Mouse (Mus musculus) urinary bladder, postnatal 25 days (tissue): ENCODE data around the gene Disp2.

ENCODE experiments used
- DNase-seq: peaks from one replicate; pipeline ENCODE4 v3.0.0; 2022; ENCODE audit warnings: low spot score

Gene Disp2

DNA sequence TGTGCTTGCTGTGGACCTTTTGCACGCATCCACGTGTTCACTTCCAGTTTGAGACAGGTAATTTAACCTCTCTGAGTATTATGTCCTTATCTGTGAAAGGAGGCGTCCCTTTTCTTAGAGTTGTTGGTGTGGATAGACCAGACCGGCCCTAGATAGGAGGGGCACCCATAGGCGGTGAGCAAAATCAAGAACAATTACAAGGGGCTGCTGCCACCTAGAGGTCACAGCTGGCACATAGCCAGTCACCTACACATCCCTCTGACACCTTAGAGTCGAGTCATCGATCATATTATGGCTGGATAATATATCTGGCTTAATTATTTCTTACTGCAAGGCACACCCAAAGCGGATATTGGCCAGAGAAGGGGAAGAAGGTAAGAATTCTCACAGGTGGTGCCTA, 19.7 kb upstream of the Disp2 start:
- peak; percentile 59 for DNase-seq

DNA sequence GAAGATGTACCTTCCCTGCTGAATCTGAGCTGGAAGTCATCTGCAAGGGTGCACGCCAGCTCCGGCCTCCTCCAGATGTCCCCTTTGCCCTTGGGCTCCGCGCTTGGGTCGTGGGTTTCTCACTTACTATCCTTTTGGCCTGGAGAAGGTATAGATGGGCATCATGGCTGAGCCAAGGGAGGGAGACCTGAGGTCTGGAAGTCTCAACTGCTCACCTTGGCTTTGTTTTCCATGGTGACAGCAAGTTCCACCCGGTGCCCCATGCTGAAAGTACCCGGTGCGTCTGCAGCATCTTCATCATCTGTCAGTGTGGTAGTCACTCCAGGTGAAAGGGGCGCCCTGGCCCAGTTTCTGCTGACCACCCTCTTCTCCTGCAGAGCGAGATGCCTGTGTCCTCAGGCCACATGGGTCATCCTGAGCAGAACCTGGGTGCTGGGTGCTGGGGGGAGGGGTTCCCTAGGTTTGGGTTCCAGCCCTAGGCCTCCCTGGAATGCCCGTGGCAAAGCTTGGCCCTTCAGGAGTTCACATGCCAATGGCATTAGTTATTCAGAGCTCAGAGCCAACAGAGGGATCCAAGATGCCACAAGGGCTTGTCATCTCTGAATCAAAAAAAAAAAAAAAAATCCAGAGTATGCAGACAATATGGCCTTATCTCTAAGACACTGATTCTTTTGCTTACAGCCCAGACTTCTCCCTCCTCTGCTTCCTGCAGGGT, 19.1 kb upstream of the Disp2 start:
- DNase-seq, result peak; percentile 4

DNA sequence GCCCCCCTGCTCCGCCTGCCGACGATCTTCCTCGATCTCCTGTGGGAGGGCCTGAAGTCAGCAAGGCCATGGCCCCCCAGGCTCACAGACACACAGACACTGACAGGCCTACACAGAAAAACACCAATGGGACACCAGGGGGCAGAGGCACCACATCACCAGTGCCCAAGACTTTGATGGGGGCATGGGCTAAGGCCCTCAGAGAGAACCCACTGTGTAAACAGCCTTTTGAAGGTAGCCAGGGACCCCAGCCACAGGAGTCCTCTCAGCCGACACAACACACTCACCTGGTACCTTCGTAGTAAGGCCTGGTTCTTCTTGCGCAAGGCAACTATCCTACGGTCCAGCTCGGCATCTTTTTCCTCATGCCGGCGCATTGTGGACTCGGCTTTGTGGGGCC, 18.2 kb upstream of the Disp2 start:
- no peak for DNase-seq

DNA sequence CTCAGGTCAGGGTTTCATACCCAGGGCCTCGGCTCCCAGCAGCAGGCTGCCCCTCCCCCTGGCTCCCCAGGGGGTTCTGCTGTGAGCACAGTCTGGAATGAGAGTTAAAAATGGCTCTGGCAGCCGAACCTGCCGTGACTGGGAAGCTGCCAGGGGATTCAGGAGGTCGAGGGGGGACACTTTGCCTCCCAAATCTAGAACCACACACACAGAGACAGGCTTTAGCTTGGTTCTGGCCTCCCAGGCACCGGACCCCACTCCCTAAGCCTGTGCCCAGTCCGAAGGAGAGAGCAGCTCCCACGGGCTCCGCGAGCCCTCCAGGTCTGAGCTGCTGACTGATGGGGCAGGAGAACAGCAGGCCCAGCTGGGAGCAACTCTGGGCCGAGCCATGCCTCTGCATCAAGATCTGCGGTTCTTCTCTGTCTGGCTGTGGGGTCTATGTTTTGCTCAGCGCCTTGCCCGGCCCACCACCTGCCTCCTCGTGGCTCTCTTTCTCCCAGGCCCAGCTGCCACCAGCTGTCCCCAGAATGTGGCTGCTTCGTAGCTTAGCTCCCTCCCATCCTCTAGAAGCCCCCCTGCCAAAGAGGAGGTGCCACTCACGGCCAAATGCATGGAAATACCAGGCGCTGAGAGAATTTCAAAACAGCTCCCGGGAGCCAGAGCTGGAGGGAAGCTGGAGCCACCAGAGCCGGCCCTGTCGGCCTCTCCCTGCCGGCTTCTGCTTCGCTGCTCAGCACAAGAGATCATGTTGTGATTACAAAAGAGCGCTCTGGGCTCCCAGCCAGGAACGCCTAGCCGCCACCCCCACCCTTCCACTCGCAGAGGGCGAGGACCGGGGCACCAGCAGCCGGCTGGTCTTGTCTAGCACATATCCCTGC, 17.4 kb upstream of the Disp2 start, which contains the start of gene Ccdc9b:
Gene Ccdc9b, minus strand, starts transcription at position 756 of the 878 bp plus-strand sequence.
- peak; percentile 89 for DNase-seq

DNA sequence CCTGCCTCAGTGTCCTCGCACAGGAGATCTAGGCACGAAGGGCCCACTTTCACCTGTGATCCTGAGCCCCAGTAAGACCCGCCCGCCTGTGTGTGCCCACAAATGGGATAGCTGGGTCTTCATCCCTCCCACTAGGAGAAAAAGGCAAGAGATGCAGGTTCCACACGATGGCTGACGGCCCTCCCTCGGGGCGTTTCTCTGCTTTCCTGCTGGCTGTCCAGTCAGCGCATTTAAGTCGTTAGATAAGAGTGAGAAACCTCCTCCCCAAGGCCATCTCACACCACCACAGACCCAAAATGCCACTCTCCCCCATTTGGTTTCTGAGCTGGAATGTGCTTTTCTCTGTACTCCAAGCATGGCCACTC, 16.8 kb upstream of the Disp2 start:
- DNase-seq, result no peak

DNA sequence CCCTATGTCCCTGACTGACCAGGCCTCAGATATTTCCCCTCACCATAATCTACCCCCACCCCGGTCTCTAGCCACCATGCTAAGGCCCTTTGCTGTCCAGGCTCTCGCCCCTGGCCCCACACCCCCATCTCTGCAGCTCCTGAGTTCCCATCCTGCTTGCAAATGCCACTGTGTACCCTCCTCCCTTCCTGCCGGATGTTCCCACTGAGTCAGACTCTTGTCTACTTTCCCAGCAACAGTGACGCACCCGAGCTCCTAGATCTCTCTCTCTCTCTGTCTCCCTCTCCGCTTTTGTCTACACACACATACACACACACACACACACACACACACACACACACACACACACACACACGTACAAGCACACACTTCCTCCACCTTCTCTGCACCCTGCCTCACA, 16.1 kb upstream of the Disp2 start:
- no peak for DNase-seq

DNA sequence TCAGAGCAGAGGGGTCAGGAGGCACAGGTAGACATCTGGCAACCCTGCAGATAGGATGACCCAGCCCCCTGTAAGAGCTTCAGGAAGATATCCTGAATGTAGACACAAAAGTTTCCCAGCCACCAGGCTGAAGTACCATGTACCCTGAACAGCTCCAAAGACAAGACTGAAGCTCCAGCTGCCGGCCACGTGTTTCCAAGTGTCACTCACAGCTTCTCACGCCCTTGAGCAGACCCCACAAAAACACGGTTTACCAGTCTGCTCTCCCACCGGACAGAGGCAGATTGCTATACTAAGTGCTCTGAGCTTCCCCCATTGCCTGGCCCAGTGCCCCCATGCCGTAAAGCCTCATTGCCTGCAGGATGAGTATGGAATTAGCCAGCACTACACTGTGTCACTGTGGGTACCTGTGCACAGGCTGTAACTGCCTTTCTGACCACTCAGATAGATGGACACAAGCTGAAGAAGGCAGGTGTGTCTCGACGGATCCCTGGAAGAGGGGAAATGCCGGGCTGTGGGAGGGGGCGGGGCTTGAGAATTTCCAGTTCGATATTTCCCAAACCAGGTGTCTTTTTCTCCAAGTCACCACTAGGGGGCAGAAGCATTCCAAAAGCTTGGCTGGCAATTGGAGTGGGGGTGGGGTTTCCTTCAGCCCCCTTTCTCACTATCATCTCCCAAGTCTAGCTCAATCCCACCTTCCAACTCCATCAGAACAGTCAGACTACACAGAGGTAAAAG, 15.3 kb upstream of the Disp2 start:
- no peak for DNase-seq

DNA sequence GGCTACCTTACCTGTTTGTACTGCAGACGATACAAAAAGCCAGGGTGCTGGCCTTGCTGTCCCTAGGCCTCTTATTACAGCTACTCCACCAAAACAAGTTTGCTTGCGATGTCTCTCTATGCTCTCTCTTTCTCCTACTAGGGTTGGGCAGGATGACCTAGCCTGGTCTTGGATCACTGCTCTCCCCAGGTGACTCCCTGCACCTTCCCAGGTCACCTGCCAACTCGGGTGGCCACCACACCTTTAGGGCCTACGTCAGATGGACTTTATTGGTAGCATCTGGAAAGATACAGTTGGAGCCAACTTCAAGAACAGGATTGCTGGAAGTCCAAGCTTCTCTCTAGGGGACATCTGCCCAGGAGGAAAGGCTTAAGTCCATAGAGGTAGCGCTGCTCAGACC, 14.6 kb upstream of the Disp2 start:
- no peak for DNase-seq

DNA sequence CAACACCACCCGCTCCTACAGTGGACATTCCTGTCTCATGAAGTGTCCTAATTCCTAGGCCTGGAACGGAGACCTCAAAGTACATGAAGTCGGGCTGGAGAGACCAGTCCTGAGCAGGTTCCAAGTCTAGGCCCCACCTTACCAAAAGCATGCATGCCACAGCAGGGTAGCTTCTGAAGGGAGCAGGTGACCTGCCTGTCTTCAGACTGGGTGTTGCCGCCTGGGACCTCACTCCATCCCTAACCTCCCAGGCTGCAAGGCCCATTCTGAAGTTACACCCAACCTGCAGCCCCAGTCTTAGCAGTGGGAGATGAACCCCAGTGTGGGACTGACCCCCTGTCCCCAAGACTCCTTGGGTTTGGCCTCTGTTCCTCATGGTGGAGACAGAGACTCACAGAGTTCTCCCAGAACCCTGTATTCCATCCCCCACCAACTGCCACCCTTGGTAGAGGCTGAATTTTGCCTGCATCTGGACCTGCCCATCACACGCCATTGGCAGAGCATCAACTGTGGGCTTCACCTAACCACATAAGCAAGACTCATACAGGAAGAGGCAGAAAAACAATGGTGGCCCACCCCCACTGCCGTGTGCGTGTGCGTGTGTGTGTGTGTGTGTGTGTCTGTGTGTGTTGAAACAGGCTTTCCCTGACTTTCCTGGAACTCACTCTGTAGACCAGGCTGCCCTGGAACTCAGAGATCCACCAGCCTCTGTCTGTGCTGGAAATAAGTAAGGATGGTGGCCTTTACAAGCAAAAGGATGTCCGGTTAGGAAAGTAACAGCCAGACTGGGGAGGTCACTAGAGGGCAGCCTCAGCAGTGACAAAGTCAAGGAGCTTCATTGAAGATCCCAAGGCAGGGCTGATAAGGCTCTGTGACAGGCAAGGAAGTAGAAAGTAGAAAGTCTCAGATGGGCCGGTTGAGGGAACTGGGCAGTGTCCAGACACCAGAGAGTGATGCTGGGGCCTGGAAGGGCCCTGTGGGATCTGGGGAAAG, 13.2 kb upstream of the Disp2 start:
- no peak for DNase-seq

DNA sequence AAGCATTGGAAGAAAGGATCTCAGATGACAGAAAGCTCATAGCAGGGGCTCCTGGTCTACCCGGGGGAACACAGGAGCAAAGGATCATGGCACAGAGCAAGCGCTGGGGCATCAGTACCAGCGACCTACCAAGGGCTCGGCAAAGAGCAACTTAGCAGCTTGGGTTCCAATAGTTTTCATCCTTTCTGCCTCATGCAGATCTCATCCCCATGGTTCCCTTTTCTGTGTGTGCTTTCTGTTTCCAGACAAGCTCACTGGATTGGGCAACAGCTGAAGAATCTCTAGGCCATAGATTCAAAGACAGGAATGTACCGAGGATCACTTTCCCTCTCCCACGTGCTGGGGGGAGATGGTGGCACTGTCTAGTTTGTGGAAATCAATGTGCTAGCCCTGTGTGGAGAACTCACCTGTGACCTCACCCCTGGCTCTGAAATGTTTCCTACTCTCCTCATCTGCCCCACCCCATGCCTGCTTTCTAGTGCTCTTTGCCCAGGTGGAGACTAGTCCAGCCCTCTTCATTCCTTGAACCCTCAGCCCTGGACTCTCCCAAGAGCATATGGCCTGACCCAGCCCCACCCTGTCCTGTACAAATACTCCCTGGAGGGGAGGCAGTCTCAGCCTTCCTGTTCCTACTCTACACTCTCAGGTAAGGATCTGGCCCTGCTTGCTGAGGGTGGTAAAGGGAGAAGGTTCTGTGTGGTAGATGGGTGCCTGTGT, 7.2 kb upstream of the Disp2 start, which contains the start of gene Phgr1:
Gene Phgr1, plus strand, starts transcription at position 612 of the 717 bp plus-strand sequence.
- no peak for DNase-seq

DNA sequence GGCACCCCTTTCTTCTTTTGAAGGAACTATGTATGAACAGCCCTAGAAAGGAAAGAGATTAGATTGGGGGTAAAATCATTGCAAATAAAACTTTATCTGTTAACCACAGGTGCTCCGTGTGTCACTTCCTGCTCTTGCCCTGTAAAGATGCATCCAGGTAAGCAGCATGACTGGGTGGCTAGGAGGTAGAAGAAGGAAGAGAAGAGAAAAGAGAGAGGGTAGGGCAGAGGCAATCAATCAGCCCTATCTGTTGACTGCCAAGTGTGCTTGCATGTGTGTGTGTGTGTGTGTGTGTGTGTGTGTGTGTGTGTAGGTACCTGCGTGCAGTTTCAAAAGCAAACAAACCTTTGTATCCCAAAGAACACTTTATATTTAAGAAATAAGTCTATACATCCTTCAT, 5.0 kb upstream of the Disp2 start:
- DNase-seq, result no peak

DNA sequence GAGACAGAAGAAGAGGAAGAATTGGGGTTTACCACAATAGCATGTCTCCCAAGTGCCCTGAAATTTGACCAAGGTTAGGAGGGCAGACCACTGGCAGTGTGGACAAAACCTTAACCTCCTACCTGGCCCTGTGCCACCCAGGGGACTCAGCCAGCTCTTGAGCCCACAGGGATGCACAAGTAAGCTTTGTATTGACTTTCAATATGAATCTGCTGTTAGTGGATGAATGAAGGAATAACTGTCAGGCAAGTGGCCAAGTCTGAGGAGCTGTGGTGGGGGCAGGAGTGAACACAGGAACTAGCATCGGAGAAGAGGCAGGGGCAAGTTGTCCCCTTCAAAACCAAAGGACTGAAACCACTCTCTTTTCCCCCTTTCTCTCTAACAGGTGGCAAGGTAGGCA, 4.1 kb upstream of the Disp2 start:
- DNase-seq, result no peak

DNA sequence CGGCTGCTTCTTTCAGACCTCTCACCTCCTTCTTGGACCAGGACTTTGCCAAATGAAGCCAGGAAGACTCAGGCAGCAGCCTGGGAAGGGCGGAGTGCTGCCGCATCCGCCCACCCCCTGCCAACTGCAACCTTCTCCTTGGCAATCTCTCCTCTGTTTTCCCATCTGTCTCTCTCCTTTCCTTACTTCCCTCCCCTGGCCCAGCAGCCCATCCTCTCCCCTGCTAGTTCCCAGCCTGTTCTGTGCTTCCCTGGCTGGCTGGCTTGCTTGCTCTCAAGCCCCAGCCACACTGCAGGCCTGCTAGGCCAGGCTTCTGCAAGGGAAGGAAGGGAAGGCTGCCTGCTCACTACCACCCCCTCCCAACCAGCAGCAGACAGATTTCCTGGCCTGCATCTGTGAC, 3.7 kb upstream of the Disp2 start:
- DNase-seq, result no peak

DNA sequence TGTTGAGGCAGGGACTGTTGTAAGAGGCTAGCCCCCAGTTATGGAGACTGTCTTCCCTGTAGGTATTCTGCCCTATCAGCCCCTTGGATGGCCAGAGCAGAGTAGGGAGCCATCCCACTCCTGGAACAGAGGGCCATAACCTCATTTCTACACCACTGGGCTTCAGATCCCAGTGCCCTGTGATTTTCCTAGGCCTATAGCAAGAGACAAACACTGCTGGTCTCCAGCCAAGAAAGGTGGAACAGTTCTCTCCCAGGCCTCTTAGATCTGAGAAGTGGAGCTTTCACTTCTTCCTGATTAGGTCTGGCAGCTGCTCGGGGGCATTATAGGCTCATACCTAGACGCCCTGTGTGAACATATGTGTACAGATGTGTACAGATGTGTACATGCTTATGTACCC, 3.2 kb upstream of the Disp2 start:
- no peak for DNase-seq

DNA sequence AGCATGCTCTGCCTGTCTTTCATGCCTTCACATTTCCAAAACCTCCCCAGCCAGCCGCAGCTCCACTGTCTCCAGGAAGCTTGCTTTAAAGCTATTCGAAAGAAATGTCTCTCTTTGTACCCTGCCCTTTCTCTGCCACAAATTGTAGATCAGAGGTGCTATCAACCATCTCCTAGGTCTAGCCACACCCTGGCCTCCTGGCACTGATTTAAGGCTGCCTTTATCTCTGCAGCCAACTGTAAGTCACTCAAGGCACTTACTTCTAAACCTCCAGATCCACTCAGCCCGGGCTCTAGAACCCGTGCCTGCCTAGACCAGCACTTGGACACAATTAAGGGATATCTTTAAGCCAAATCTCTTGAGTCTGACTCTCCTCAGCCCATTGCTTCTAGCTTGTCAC, 1.1 kb upstream of the Disp2 start:
- DNase-seq, result no peak

DNA sequence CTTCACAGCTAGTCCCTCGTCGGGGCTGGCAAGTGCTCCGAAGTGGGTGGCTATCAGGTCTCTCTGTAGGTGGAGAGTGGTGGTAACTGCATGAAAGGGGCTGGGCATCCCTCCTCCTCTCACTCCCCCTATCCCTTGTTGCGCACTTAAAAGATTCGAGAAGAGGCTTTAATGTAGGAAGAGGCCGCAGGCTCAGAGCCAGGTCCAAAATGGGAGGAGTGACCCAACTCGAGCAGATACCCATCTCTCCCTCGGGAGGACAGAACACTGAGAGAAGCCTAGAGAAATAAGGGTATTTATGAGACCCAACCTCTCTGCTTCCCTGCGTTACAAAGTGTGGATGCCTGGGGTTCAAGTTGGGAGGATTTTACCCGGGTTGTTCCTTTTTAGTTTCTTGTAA, 454 bp upstream of the Disp2 start:
- no peak for DNase-seq

DNA sequence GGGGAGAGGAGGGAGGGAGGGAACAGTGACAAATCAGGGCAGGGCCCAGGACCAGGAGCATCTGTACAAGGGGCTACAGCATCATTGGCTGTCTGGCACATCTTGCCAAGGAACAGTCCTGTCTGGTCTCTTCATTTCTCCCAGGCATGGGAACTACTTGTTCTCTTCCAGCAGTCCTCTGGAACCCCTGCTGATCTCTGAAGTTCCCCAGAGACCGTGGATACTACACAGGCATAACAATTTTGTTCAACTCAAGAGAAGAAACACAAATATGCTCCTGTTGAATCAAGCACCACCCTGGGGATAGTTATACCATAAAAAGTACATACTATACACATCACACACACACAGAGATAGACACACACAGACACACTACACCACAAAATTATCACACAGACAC, 1.6 kb downstream of the Disp2 start:
- DNase-seq, result no peak

DNA sequence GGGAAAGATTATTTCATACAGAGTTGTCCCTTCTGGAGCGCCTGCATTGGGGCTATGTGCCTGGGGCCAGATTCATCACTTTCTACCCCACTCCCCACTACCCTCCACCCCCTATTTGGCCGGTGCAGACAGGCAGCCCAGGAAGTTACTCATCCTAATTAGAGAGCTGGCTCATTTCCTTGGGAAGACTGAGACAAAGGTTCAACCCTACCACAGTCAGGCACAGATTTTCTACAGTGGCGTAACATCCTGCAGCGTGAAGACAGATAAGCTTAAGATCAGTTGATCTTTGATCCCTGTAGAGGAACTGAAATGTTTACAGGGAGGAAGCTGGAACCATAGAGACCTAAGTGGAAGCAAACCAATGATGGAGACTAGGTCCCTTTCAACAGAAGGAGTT, 2.8 kb downstream of the Disp2 start:
- DNase-seq, result no peak

DNA sequence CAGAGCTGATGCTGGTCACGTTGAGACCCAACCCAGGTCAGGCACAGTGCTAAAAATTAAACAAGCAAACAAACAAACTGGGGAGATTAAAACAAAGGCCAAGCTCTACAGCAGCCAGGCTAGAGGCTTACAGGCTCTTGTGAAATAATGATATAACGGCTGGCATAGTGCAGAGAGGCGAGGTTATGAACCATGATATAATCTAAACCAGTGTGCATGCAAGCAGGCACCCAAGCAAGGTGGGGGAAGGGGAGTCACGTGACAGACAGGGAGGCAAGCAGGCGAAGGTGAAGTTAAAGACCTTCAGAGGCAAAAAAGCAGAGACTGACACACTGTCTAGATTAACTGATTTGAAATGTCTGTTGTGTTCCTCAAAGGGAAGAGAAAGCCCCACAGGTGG, 3.6 kb downstream of the Disp2 start:
- DNase-seq, result no peak

DNA sequence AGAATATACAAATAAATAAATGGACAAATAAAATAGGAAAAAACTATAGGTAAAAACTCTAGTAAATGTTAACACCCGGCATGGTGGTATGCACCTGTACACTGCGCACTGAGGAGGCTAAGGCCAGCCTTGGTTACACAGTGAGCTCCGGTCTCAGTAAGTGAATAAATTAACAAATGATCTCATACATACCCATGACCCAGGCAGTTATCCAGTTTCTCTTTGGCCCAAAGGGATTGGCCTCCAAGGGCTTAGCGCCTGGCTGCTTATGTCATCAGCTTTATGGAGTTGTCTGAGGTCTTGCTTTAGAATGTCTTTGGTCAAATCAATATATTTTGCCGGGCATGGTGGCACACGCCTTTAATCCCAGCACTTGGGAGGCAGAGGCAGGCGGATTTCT, 4.1 kb downstream of the Disp2 start:
- DNase-seq, result no peak

DNA sequence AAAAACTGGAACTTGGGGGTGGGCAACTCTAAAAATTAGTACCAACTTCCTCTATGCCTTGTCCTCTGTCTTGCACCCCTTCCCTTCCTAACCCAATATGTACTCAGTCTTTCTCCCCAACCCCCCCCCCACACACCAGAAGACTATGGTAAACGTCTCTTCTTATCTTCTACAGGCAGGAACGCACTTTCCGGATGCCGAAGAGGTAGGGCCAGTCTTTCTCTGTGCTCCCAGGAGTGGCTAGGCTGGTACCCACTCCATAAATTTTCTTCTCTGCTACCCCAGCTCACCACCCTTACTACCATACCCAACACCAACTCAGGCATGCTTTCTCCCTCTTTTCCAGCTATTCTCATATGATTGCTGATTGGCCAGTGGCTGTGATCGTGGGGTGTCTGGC, 7.0 kb downstream of the Disp2 start:
- no peak for DNase-seq
